Comparison of ENCODE assay signal across 8 mouse cellular contexts in genomic region chr3:152347227-152347626, GRCm38 (mm10). TPM values are rescaled to one million over a fixed set of nuclear protein-coding genes. Genes with fewer than 3 reads are reported as not detected.
A peak's percentile ranks its signal among the peaks of the same experiment; 100 is the strongest.
DNase-seq lines count a peak whose midpoint lies in the region; ATAC-seq and TF ChIP-seq lines count a peak whose summit lies in the region.

No protein-coding gene starts in this region.

- H3K4me1 ChIP-seq in cerebellum, adult 2 months (ENCODE audit: control insufficient read depth, insufficient read depth, low read length): peaks cover under 1% of the 10 kb centered on the region
- peaks cover 2% of the 10 kb centered on the region for H3K4me1 ChIP-seq in ES-Bruce4 (ENCODE audit: control insufficient read depth, insufficient read depth, low read length)
- peaks cover 6% of the 10 kb centered on the region for H3K4me1 ChIP-seq in forebrain, embryonic 14.5 days (ENCODE audit: control insufficient read depth, insufficient read depth, low read length)
- peaks cover 29% of the 10 kb centered on the region for H3K4me1 ChIP-seq in liver, embryonic 16.5 days (ENCODE audit: control insufficient read depth, low read depth, low read length)

- peak overlapping the region; percentile 88 for H3K9ac ChIP-seq in ES-Bruce4 (ENCODE audit: low read depth, poor library complexity, severe bottlenecking)
- peak overlapping the region; percentile 85 for H3K9ac ChIP-seq in forebrain, embryonic 14.5 days (ENCODE audit: low read length)
- H3K9ac ChIP-seq in liver, embryonic 16.5 days (ENCODE audit: low read depth, low read length): peak overlapping the region; percentile 82

- no peaks in the 10 kb centered on the region for H3K9me3 ChIP-seq in ES-Bruce4 (replicated peaks; ENCODE audit: control insufficient read depth, insufficient read depth, low read length, poor library complexity, severe bottlenecking)
- H3K9me3 ChIP-seq in forebrain, embryonic 14.5 days (replicated peaks; ENCODE audit: control insufficient read depth, low read length): no peaks in the 10 kb centered on the region
- no peaks in the 10 kb centered on the region for H3K9me3 ChIP-seq in liver, embryonic 16.5 days (replicated peaks; ENCODE audit: control insufficient read depth, low read length)

- no peaks in the 10 kb centered on the region for H3K27me3 ChIP-seq in cerebellum, adult 2 months (ENCODE audit: control insufficient read depth, insufficient read depth, low read length)
- H3K27me3 ChIP-seq in ES-Bruce4 (ENCODE audit: control insufficient read depth, insufficient read depth, low read length, poor library complexity, severe bottlenecking): no peaks in the 10 kb centered on the region
- no peaks in the 10 kb centered on the region for H3K27me3 ChIP-seq in forebrain, embryonic 14.5 days (replicated peaks; ENCODE audit: control insufficient read depth, insufficient read depth, low read length)
- no peaks in the 10 kb centered on the region for H3K27me3 ChIP-seq in liver, embryonic 16.5 days (ENCODE audit: control insufficient read depth, insufficient read depth, low read depth, low read length)

- WGBS in cerebellum, adult 2 months: 17% methylated on average over 3 of the region's 3 CpGs
- WGBS in forebrain, embryonic 14.5 days: 46% methylated on average over 3 of the region's 3 CpGs
- WGBS in liver, embryonic 16.5 days (ENCODE audit: insufficient replicate concordance): 14% methylated on average over 3 of the region's 3 CpGs

- no peak for DNase-seq in cerebellum, adult 2 months
- no peak for DNase-seq in cerebellum, adult 8-10 months
- no peak for DNase-seq in forebrain, embryonic 14.5 days (ENCODE audit: low spot score)
- DNase-seq in layer of hippocampus, adult 18-20 months (ENCODE audit: low spot score in 2 of 2): no peak
- DNase-seq in right cerebral cortex, adult 18-20 months: no peak
- no peak for DNase-seq in natural killer cell, adult 2 months (ENCODE audit: low spot score in 2 of 2)

- H3K27ac ChIP-seq in cerebellum, adult 2 months (ENCODE audit: insufficient read depth, low read length): no peak overlapping the region
- H3K27ac ChIP-seq in ES-Bruce4 (ENCODE audit: insufficient read depth, low read length): no peak overlapping the region
- no peak overlapping the region for H3K27ac ChIP-seq in forebrain, embryonic 14.5 days (ENCODE audit: low read depth, low read length)
- peak overlapping the region; percentile 92 for H3K27ac ChIP-seq in liver, embryonic 16.5 days (ENCODE audit: low read length)

- no peak for TF ChIP-seq POLR2A in cerebellum, adult 2 months (IDR thresholded peaks at IDR 0.05; ENCODE audit: borderline replicate concordance, insufficient read depth, low read length)
- no peak for TF ChIP-seq POLR2A in ES-Bruce4 (IDR thresholded peaks at IDR 0.05; ENCODE audit: insufficient read depth, low read length)

- TF ChIP-seq CTCF in cerebellum, adult 2 months (IDR thresholded peaks at IDR 0.05; ENCODE audit: borderline replicate concordance, insufficient read depth, low read depth, low read length): no peak
- TF ChIP-seq CTCF in ES-Bruce4 (IDR thresholded peaks at IDR 0.05; ENCODE audit: low read depth, low read length): no peak

- no peak for ATAC-seq in forebrain, embryonic 14.5 days
- peak; percentile 41 for ATAC-seq in liver, embryonic 16.5 days (ENCODE audit: low read depth)

- no peaks in the 10 kb centered on the region for H3K36me3 ChIP-seq in ES-Bruce4 (ENCODE audit: control insufficient read depth, insufficient read depth, low read length, poor library complexity, severe bottlenecking)
- H3K36me3 ChIP-seq in forebrain, embryonic 14.5 days (ENCODE audit: control insufficient read depth, insufficient read depth, low read length): no peaks in the 10 kb centered on the region
- no peaks in the 10 kb centered on the region for H3K36me3 ChIP-seq in liver, embryonic 16.5 days (ENCODE audit: control insufficient read depth, insufficient read depth)

- H3K4me3 ChIP-seq in cerebellum, adult 2 months (replicated peaks; ENCODE audit: insufficient read depth, low read depth, low read length): peak overlapping the region; percentile 95
- peak overlapping the region; percentile 92 for H3K4me3 ChIP-seq in ES-Bruce4 (ENCODE audit: low read depth, low read length)
- peak overlapping the region; percentile 67 for H3K4me3 ChIP-seq in forebrain, embryonic 14.5 days (ENCODE audit: low read depth, low read length)
- H3K4me3 ChIP-seq in liver, embryonic 16.5 days (ENCODE audit: low read depth, low read length): peak overlapping the region; percentile 86

- no peak for TF ChIP-seq EP300 in ES-Bruce4 (IDR thresholded peaks at IDR 0.05; ENCODE audit: insufficient read depth, low read depth, low read length)

- H3K4me2 ChIP-seq in forebrain, embryonic 14.5 days (ENCODE audit: low read length): peak overlapping the region; percentile 63
- peak overlapping the region; percentile 71 for H3K4me2 ChIP-seq in liver, embryonic 16.5 days (ENCODE audit: low read depth, low read length)

RNA-seq across cellular contexts. Expression of gene Usp33, which starts 0.9 kb away (rescaled TPM):
- 101 and 111 TPM in 2 replicates for polyA plus RNA-seq in cerebellum, adult 2 months (2012; rRNA removed)
- 44.5 and 48.4 TPM in 2 replicates for polyA plus RNA-seq in ES-Bruce4 (2011; ENCODE audit: insufficient read depth, insufficient read length, low read depth, missing spikeins)
- 85.4 and 97.3 TPM in 2 replicates for polyA plus RNA-seq in forebrain, embryonic 14.5 days (2014; fragmentation: Nextera tagmentation; extraction: Ambion mirVana)
- 20.2 and 22.0 TPM in 2 replicates for polyA plus RNA-seq in liver, embryonic 16.5 days (2015; fragmentation: Nextera tagmentation; extraction: Ambion mirVana)
- total RNA-seq in layer of hippocampus, adult 18-20 months (2021): 100 to 1,000 TPM; 118 to 120 TPM

RNA-seq across cellular contexts. Expression of gene Miga1, which starts 7.0 kb away (rescaled TPM):
- 52.1 and 56.3 TPM in 2 replicates for polyA plus RNA-seq in cerebellum, adult 2 months (2012; rRNA removed)
- polyA plus RNA-seq in ES-Bruce4 (2011; ENCODE audit: insufficient read depth, insufficient read length, low read depth, missing spikeins): 48.7 and 50.7 TPM in 2 replicates
- 19.4 and 19.8 TPM in 2 replicates for polyA plus RNA-seq in forebrain, embryonic 14.5 days (2014; fragmentation: Nextera tagmentation; extraction: Ambion mirVana)
- polyA plus RNA-seq in liver, embryonic 16.5 days (2015; fragmentation: Nextera tagmentation; extraction: Ambion mirVana): 3.8 and 4.3 TPM in 2 replicates
- 10 to 100 TPM; 73.9 to 74.1 TPM for total RNA-seq in layer of hippocampus, adult 18-20 months (2021)

RNA-seq across cellular contexts. Expression of gene Zzz3, which starts 48.0 kb away (rescaled TPM):
- 24.4 and 25.2 TPM in 2 replicates for polyA plus RNA-seq in cerebellum, adult 2 months (2012; rRNA removed)
- 58.4 and 59.5 TPM in 2 replicates for polyA plus RNA-seq in ES-Bruce4 (2011; ENCODE audit: insufficient read depth, insufficient read length, low read depth, missing spikeins)
- polyA plus RNA-seq in forebrain, embryonic 14.5 days (2014; fragmentation: Nextera tagmentation; extraction: Ambion mirVana): 42.1 and 44.0 TPM in 2 replicates
- polyA plus RNA-seq in liver, embryonic 16.5 days (2015; fragmentation: Nextera tagmentation; extraction: Ambion mirVana): 11.3 and 12.3 TPM in 2 replicates
- 10 to 100 TPM; 45.4 to 47.1 TPM for total RNA-seq in layer of hippocampus, adult 18-20 months (2021)
